Mouse (Mus musculus) embryonic facial prominence, embryonic 11.5 days (tissue): ENCODE data around the gene Tecr. TPM values are rescaled to one million over a fixed set of nuclear protein-coding genes. Genes with fewer than 3 reads are reported as not detected.
A peak's percentile ranks its signal among the peaks of the same experiment; 100 is the strongest.

Experiments
- ATAC-seq: fragments of 200-750 bp; cut with Nextera tagmentation; replicated peaks from 2 replicates; pipeline ENCODE4 v1.8.0; 2017; ENCODE audit warnings: low read depth; ENCODE audit not compliant: insufficient number of reproducible peaks, low FRiP score, low TSS enrichment
- DNase-seq: peaks from one replicate; pipeline ENCODE4 v3.0.0-alpha.2; 2015; ENCODE audit warnings: low spot score
- H3K27ac ChIP-seq: fragments of 300-500 bp; sonication (generic); replicated peaks from 2 replicates; pipeline ENCODE4 v1.5.1; 2014; ENCODE audit warnings: mild to moderate bottlenecking, low read depth, low read length, control low read depth
- H3K27me3 ChIP-seq: fragments of 300-500 bp; sonication (generic); 2 replicates; pipeline ENCODE4 v1.6.1; 2014; ENCODE audit warnings: mild to moderate bottlenecking, low read length, moderate library complexity, mixed read lengths; ENCODE audit not compliant: control insufficient read depth, insufficient read depth
- H3K36me3 ChIP-seq: fragments of 300-500 bp; sonication (generic); replicated peaks from 2 replicates; pipeline ENCODE4 v1.6.1; 2014; ENCODE audit warnings: low read depth, mild to moderate bottlenecking, low read length, moderate library complexity, mixed read lengths; ENCODE audit not compliant: control insufficient read depth, insufficient read depth
- H3K4me1 ChIP-seq: fragments of 300-500 bp; sonication (generic); 2 replicates; pipeline ENCODE4 v1.6.1; 2014; ENCODE audit warnings: low read length, mixed read lengths; ENCODE audit not compliant: control insufficient read depth, insufficient read depth
- H3K4me2 ChIP-seq: fragments of 300-500 bp; sonication (generic); 2 replicates; pipeline ENCODE4 v1.6.1; 2014; ENCODE audit warnings: low read depth, mild to moderate bottlenecking, control low read depth, low read length, moderate library complexity
- H3K4me3 ChIP-seq: fragments of 300-500 bp; sonication (generic); 2 replicates; pipeline ENCODE4 v1.5.1; 2014; ENCODE audit warnings: low read depth, low read length, control low read depth
- H3K9ac ChIP-seq: fragments of 300-500 bp; sonication (generic); replicated peaks from 2 replicates; pipeline ENCODE4 v1.6.1; 2014; ENCODE audit warnings: mild to moderate bottlenecking, control low read depth, low read length
- H3K9me3 ChIP-seq: fragments of 300-500 bp; sonication (generic); replicated peaks from 2 replicates; pipeline ENCODE4 v1.6.1; 2016; ENCODE audit warnings: mild to moderate bottlenecking, low read length, inconsistent platforms, mixed read lengths; ENCODE audit not compliant: control insufficient read depth
- WGBS: fragments of 180-500 bp; shearing (Covaris S2); extraction: QIAGEN DNeasy Blood & Tissue Kit; methylation state at CpG from one replicate; pipeline ENCODE4 v1.1.7; 2014; 5-methylcytosine and 5-hydroxymethylcytosine counted together
- polyA plus RNA-seq: library from polyadenylated mRNA; unstranded; fragments of >200 nt; fragmentation: Nextera tagmentation; extraction: Ambion mirVana; gene quantifications from 2 replicates; pipeline ENCODE4 v1.2.1, GENCODE M21; 2014

Tecr gene
- polyA plus RNA-seq, 1 experiment from 2014 or later = 667 TPM

- Histone ChIP-seq H3K36me3 (no peaks in the 10 kb centered on the region), H3K9me3 (no peaks in the 10 kb centered on the region), H3K27me3 (no peaks in the 10 kb centered on the region), H3K4me3 (no peak overlapping the region), H3K4me2 (no peak overlapping the region), H3K4me1 (no peaks in the 10 kb centered on the region), H3K9ac (no peak overlapping the region), H3K27ac (no peak overlapping the region)
- WGBS = 92% methylated on average over 7 of the region's 7 CpGs
- no peak for DNase-seq
- ATAC-seq = no peak
Measured at GRCm38 (mm10) chr8:83623549-83623948, 15.8 kb upstream of the Tecr start.

- peak; percentile 89 for DNase-seq
- ATAC-seq = peak; percentile 85
- Histone ChIP-seq H3K9ac (peak overlapping the region; percentile 50), H3K4me1 (no peaks in the 10 kb centered on the region), H3K27me3 (no peaks in the 10 kb centered on the region), H3K36me3 (no peaks in the 10 kb centered on the region), H3K9me3 (no peaks in the 10 kb centered on the region), H3K4me3 (peak overlapping the region; percentile 28), H3K4me2 (peak overlapping the region; percentile 60), H3K27ac (no peak overlapping the region)
- WGBS = 10% methylated on average over 23 of the region's 23 CpGs
Measured at GRCm38 (mm10) chr8:83622389-83622989, 14.7 kb upstream of the Tecr start.

GRCm38 (mm10) chr8:83621691-83622388 is 14.1 kb upstream of the Tecr start:
- DNase-seq (no peak), ATAC-seq (peak; percentile 53)
- peak overlapping the region; percentile 60 for H3K4me2 ChIP-seq
- no peaks in the 10 kb centered on the region for H3K27me3 ChIP-seq
- no peaks in the 10 kb centered on the region for H3K36me3 ChIP-seq
- 59% methylated on average over 15 of the region's 15 CpGs for WGBS
- no peak overlapping the region for H3K27ac ChIP-seq
- H3K4me3 ChIP-seq = peak overlapping the region; percentile 28
- H3K9ac ChIP-seq = peak overlapping the region; percentile 50
- no peaks in the 10 kb centered on the region for H3K9me3 ChIP-seq
- no peaks in the 10 kb centered on the region for H3K4me1 ChIP-seq

- ATAC-seq = no peak
- DNase-seq = no peak
Measured at GRCm38 (mm10) chr8:83619568-83620285, 12.0 kb upstream of the Tecr start.

GRCm38 (mm10) chr8:83618566-83618965 is 10.8 kb upstream of the Tecr start:
- Histone ChIP-seq H3K27me3 (no peaks in the 10 kb centered on the region), H3K9me3 (no peaks in the 10 kb centered on the region), H3K36me3 (no peaks in the 10 kb centered on the region), H3K4me1 (no peaks in the 10 kb centered on the region), H3K27ac (no peak overlapping the region), H3K4me2 (no peak overlapping the region), H3K9ac (no peak overlapping the region), H3K4me3 (no peak overlapping the region)
- ATAC-seq = no peak
- 96% methylated on average over 2 of the region's 2 CpGs for WGBS
- DNase-seq = no peak

More at GRCm38 (mm10) chr8:83619568-83620285, 12.0 kb upstream of the Tecr start:
- H3K36me3 ChIP-seq = no peaks in the 10 kb centered on the region
- H3K9me3 ChIP-seq = no peaks in the 10 kb centered on the region
- H3K4me3 ChIP-seq = no peak overlapping the region
- H3K4me2 ChIP-seq = no peak overlapping the region
- no peaks in the 10 kb centered on the region for H3K27me3 ChIP-seq
- no peak overlapping the region for H3K27ac ChIP-seq
- WGBS = 87% methylated on average over 9 of the region's 9 CpGs
- no peak overlapping the region for H3K9ac ChIP-seq
- no peaks in the 10 kb centered on the region for H3K4me1 ChIP-seq

GRCm38 (mm10) chr8:83617111-83617510 is 9.3 kb upstream of the Tecr start:
- Histone ChIP-seq H3K27me3 (no peaks in the 10 kb centered on the region), H3K27ac (no peak overlapping the region), H3K9ac (no peak overlapping the region), H3K4me1 (no peaks in the 10 kb centered on the region), H3K4me2 (no peak overlapping the region), H3K36me3 (peaks cover 7% of the 10 kb centered on the region), H3K9me3 (no peaks in the 10 kb centered on the region), H3K4me3 (no peak overlapping the region)
- 83% methylated on average over 2 of the region's 2 CpGs for WGBS
- ATAC-seq (no peak), DNase-seq (no peak)

- Histone ChIP-seq H3K36me3 (peaks cover 8% of the 10 kb centered on the region), H3K27me3 (no peaks in the 10 kb centered on the region), H3K9me3 (no peaks in the 10 kb centered on the region), H3K9ac (no peak overlapping the region), H3K4me1 (no peaks in the 10 kb centered on the region), H3K4me2 (no peak overlapping the region), H3K27ac (no peak overlapping the region), H3K4me3 (no peak overlapping the region)
- ATAC-seq (no peak), DNase-seq (no peak)
Measured at GRCm38 (mm10) chr8:83616625-83617024, 8.9 kb upstream of the Tecr start.

GRCm38 (mm10) chr8:83613695-83614094 is 5.9 kb upstream of the Tecr start:
- Histone ChIP-seq H3K4me1 (peaks cover 3% of the 10 kb centered on the region), H3K9ac (no peak overlapping the region), H3K4me3 (no peak overlapping the region), H3K4me2 (no peak overlapping the region), H3K27me3 (no peaks in the 10 kb centered on the region), H3K9me3 (no peaks in the 10 kb centered on the region), H3K27ac (no peak overlapping the region), H3K36me3 (peaks cover 11% of the 10 kb centered on the region)
- 95% methylated on average over 4 of the region's 4 CpGs for WGBS
- DNase-seq (no peak), ATAC-seq (no peak)
